Mouse (Mus musculus): ENCODE results near the gene Nrp2. TPM values are rescaled to one million over a fixed set of nuclear protein-coding genes. Genes with fewer than 3 reads are reported as not detected.

Nrp2 gene
- total and polyA plus RNA-seq, 2 experiments from 2014 or later: 31.6 to 120 TPM

- no peak overlapping the region for H3K4me2 ChIP-seq (ENCODE audit: low read depth)
- ATAC-seq (no peak), DNase-seq (no peak)
- no peaks in the 10 kb centered on the region for H3K9me3 ChIP-seq (ENCODE audit: low read length)
- H3K27me3 ChIP-seq (ENCODE audit: insufficient read depth, low read length): no peaks in the 10 kb centered on the region
- no peaks in the 10 kb centered on the region for H3K4me1 ChIP-seq (ENCODE audit: insufficient read depth)
- no peak overlapping the region for H3K4me3 ChIP-seq (ENCODE audit: low read depth, low read length)
- no peak overlapping the region for H3K9ac ChIP-seq
- H3K36me3 ChIP-seq (ENCODE audit: insufficient read depth): no peaks in the 10 kb centered on the region
- no peak overlapping the region for H3K27ac ChIP-seq (ENCODE audit: low read depth, low read length)
- 74% methylated on average over 5 of the region's 5 CpGs for WGBS
- TF ChIP-seq CTCF (IDR thresholded peaks at IDR 0.05; ENCODE audit: low read depth): no peak
Measured at GRCm38 (mm10) chr1:62860327-62860726, 157.2 kb downstream of the Nrp2 start.

GRCm38 (mm10) chr1:62860788-62861187 lies 157.7 kb downstream of the Nrp2 start:
- Histone ChIP-seq H3K4me1 (ENCODE audit: insufficient read depth) (no peaks in the 10 kb centered on the region), H3K36me3 (ENCODE audit: insufficient read depth) (no peaks in the 10 kb centered on the region), H3K27me3 (ENCODE audit: insufficient read depth, low read length) (no peaks in the 10 kb centered on the region), H3K27ac (ENCODE audit: low read depth, low read length) (no peak overlapping the region), H3K4me2 (ENCODE audit: low read depth) (no peak overlapping the region), H3K9ac (no peak overlapping the region), H3K9me3 (ENCODE audit: low read length) (no peaks in the 10 kb centered on the region), H3K4me3 (ENCODE audit: low read depth, low read length) (no peak overlapping the region)
- 36% methylated on average over 5 of the region's 5 CpGs for WGBS
- TF ChIP-seq CTCF (IDR thresholded peaks at IDR 0.05; ENCODE audit: low read depth): no peak
- ATAC-seq: peak; percentile 25; the same call in 1 of the 2 replicates
- DNase-seq: no peak

Measured in forebrain, postnatal 0 days (tissue).